Mouse (Mus musculus) megakaryocyte, adult 5-6 weeks (primary cell): ENCODE measurements around the gene Fbp2. TPM values are rescaled to one million over a fixed set of nuclear protein-coding genes. Genes with fewer than 3 reads are reported as not detected.
"Not testable (repeated sequence)": the region's sequence is repeated elsewhere in the genome, so short reads cannot be mapped to it uniquely, and the experiment has no call there.

Source experiments
- ATAC-seq: 2 replicates; pipeline ENCODE4 v1.8.0; 2016; ENCODE audit warnings: mild to moderate bottlenecking, inconsistent platforms; ENCODE audit not compliant: poor library complexity, severe bottlenecking
- total RNA-seq, 2 experiments: library from RNA; stranded (forward) in 1 of 2; stranded (reverse) in 1 of 2; fragments of 153-499, 151-499 nt in 1 of 2; fragments of 221-1000, 200-1000 nt in 1 of 2; gene quantifications; 2 replicates each; pipeline versions ENCODE4 v1.2.3 to v1.2.4; 2015 to 2017

Gene Fbp2
- total RNA-seq, 2 experiments from 2014 or later = not detected

DNA sequence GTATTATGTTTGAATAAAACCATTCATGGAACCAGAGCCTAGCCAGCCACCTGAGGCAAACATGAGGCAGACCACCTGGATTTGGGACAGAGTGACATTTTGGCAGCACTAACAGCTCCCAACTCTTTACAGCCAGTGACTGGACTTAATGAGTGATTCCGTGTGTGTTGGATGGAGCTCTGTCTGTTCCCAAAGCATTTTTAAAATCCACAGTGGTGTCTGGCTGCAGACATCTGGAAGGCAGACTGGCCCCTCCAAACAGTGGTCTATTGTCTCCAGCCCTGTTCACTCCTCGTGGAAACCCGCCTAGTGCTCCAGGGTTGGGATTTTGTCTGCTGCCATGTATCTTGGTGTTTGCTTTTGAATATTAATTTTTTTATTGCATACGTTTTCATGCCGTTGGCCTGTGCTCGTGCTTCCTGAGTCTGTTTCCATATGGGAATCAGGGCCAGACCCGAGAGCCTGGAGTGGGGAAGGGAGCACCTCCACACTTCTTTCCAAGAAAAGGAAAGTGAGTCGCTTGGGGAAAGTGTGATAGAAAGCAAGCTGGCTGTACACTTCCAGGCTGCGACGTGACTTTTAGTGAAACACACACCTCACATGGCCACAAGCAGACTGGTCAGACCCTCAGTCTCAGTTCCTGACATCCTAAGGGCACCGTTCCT, 7.6 kb upstream of the Fbp2 start:
- ATAC-seq = no peak

- ATAC-seq = no peak
Measured at GRCm38 (mm10) chr13:62863771-62864170, 5.5 kb upstream of the Fbp2 start.

GRCm38 (mm10) chr13:62862875-62863274, 4.7 kb upstream of the Fbp2 start:
- ATAC-seq = no peak

- ATAC-seq = no peak
Measured at GRCm38 (mm10) chr13:62860068-62860467, 1.8 kb upstream of the Fbp2 start.

GRCm38 (mm10) chr13:62859251-62859650, 1.0 kb upstream of the Fbp2 start:
- not testable (repeated sequence) for ATAC-seq

GRCm38 (mm10) chr13:62856850-62857249, 1.4 kb downstream of the Fbp2 start:
- no peak for ATAC-seq

GRCm38 (mm10) chr13:62856305-62856675, 1.9 kb downstream of the Fbp2 start:
- peak; percentile 94 for ATAC-seq

DNA sequence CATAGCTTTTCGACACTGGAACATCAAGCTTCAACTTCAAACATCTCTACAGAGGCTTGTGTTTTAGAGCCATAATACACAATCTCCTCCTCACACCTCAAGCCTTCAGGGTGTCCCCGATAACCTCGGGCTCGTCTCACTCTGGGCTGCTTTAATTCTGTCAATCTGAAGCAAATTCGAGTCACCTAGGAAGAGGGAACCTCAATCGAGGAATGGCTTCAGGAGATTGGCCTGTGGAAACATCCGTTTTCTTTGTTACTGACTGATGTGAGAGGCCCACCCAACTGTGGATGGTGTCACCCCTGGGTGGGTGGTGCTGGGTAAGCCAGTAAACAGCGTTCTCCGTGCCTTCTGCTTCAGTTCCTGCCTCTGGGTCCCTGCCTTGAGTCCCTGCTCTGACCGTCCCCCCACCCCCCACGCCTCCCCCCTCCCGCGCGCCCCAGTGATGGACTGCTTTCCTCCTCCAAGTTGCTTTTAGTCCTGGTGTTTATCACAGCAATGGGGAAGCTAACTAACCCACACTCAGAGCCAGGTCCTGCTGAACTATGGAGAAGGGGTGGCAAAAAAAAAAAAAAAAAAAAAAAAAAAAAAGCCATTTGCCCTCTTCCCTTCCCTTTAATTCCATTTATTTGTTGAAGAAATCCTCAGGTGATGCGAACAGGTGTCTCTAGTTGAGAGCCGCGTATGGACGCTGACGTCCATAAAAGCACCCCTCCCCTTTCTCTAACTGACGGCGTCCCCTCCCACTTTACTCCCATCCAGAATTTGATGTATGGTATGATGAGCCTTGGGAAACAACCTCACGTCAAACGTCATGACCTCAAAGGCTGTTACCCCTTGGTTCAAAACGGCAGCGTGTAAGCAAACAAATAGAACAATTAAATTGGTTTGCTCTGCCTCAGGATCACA, 2.6 kb downstream of the Fbp2 start:
- ATAC-seq = peak; percentile 17; the same call in 1 of the 2 replicates

GRCm38 (mm10) chr13:62854666-62855065, 3.6 kb downstream of the Fbp2 start:
- peak; percentile 56; the same call in 1 of the 2 replicates for ATAC-seq

DNA sequence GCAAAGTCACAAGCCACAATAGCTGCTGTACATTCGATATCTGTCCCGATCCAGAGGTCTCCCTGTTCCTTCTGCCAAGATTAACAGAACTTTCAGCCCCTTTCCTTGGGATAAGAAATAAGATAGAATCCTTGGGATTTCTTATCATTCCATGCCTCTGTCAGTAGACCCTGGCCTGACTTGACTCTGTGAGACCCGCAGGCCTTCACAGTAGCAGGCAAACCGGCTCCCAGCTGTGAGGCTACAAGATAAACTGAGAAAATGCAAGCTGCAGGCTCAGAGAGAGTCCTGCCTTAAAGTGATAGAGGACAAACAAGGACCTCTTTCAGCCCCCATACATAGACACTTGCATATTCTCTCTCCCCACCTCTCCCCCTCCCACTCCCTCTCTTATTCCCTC, 24.9 kb downstream of the Fbp2 start:
- no peak for ATAC-seq

- no peak for ATAC-seq
Measured at GRCm38 (mm10) chr13:62832239-62832638, 26.0 kb downstream of the Fbp2 start.

- not testable (repeated sequence) for ATAC-seq
Measured at GRCm38 (mm10) chr13:62815705-62816104, 42.5 kb downstream of the Fbp2 start.

- ATAC-seq = no peak
Measured at GRCm38 (mm10) chr13:62812713-62813112, 45.5 kb downstream of the Fbp2 start.

DNA sequence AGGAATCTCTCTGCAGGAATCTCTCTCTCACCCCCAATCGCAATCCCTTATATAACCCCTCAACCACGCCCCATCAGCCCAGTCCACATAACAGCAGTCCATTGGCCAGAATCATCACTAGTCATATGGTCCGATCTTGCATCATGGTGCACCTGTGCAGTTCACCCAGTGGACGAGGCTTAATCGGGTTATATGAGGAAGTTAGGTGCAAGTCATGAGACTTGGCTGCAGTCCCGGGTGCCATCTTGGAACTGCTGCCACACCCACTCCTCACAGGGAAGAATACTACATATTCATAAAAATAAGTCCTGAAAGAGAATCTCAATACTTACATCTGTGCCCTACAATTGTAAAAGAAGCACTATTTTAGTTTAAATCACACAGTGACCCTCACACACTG, 50.2 kb downstream of the Fbp2 start:
- ATAC-seq = not testable (repeated sequence)

Other genes with a start within 250 kb of the Fbp2 start
- gene 6720489N17Rik, start 234.2 kb downstream of the Fbp2 start, total RNA-seq (2015) = 13.0 and 19.5 TPM in 2 replicates
- 9.6 and 14.9 TPM in 2 replicates for gene 6720489N17Rik, start 234.2 kb downstream of the Fbp2 start, total RNA-seq (2017)
- gene Platr25, start 97.7 kb downstream of the Fbp2 start, total RNA-seq (2015) = 30.1 and 34.3 TPM in 2 replicates
- 39.2 and 42.4 TPM in 2 replicates for gene Platr25, start 97.7 kb downstream of the Fbp2 start, total RNA-seq (2017)
- 6.3 and 10.2 TPM in 2 replicates for gene Gm5141, start 72.6 kb downstream of the Fbp2 start, total RNA-seq (2015)
- 4.3 and 5.0 TPM in 2 replicates for gene Gm5141, start 72.6 kb downstream of the Fbp2 start, total RNA-seq (2017)
- 0.20 and 2.7 TPM in 2 replicates for gene Fbp1, start 29.9 kb upstream of the Fbp2 start, total RNA-seq (2015)
- 0.70 TPM in 1 of 2 replicates, not detected in the other for gene Fbp1, start 29.9 kb upstream of the Fbp2 start, total RNA-seq (2017)
- gene 2010111I01Rik, start 106.5 kb upstream of the Fbp2 start, total RNA-seq (2015) = 18.1 and 20.1 TPM in 2 replicates
- gene 2010111I01Rik, start 106.5 kb upstream of the Fbp2 start, total RNA-seq (2017) = 21.5 and 21.9 TPM in 2 replicates